Comparison of ENCODE assay signal across 13 mouse cellular contexts in the genomic region with DNA sequence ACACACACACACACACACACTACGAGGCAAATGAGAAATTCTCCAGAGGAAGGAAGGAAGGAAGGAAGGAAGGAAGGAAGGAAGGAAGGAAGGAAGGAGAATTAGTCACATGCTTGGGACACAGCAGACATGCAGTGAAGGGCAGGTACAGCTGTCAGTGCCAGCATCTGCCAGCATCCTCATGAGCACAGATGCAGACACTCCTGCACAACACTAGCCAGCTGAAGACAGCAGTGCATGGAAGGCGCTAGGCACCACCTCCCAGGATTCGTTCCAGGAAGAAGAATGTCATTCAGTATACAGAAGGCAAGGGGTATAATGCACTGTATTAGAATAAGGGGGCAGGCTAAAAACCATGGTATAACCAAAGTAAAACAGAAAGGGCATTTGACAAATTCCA. TPM values are rescaled to one million over a fixed set of nuclear protein-coding genes. Genes with fewer than 3 reads are reported as not detected.
DNase-seq lines count a peak whose midpoint lies in the region; ATAC-seq and TF ChIP-seq lines count a peak whose summit lies in the region.
"Had no signal": no experiment of that assay in that cellular context is flagged by ENCODE, and none has a peak within 500 bp of the region (broad histone marks: within the 10 kb centered on the region; RNA-seq: fewer than 3 reads in every experiment).

No protein-coding gene starts in this region.

- H3K9me3 ChIP-seq in midbrain, embryonic 14.5 days (ENCODE audit: control insufficient read depth, low read length): no peaks in the 10 kb centered on the region
- H3K9me3 ChIP-seq in midbrain, embryonic 11.5 days (ENCODE audit: control insufficient read depth, low read length): no peaks in the 10 kb centered on the region
- H3K9me3 ChIP-seq in hindbrain, embryonic 15.5 days: no peaks in the 10 kb centered on the region
- H3K9me3 ChIP-seq in kidney, embryonic 16.5 days (ENCODE audit: low read length): no peaks in the 10 kb centered on the region

- no peak for TF ChIP-seq CTCF in gastrocnemius, adult 2 months (IDR thresholded peaks at IDR 0.05)

- H3K4me1 ChIP-seq in midbrain, embryonic 14.5 days (ENCODE audit: control insufficient read depth, insufficient read depth, low read length): peaks cover 13% of the 10 kb centered on the region
- no peaks in the 10 kb centered on the region; the same call in 1 of the 2 replicates for H3K4me1 ChIP-seq in midbrain, embryonic 11.5 days (ENCODE audit: control insufficient read depth, insufficient read depth, low read length)
- peaks cover 34% of the 10 kb centered on the region for H3K4me1 ChIP-seq in hindbrain, embryonic 15.5 days (replicated peaks)
- H3K4me1 ChIP-seq in kidney, embryonic 16.5 days (ENCODE audit: insufficient read depth, low read length): peaks cover 18% of the 10 kb centered on the region

- ATAC-seq in midbrain, embryonic 14.5 days (ENCODE audit: low FRiP score, low TSS enrichment): no peak
- ATAC-seq in midbrain, embryonic 11.5 days (ENCODE audit: low FRiP score): no peak
- peak; percentile 38; the same call in 1 of the 2 replicates for ATAC-seq in hindbrain, embryonic 15.5 days (ENCODE audit: low FRiP score, low read depth)
- no peak for ATAC-seq in kidney, embryonic 16.5 days (ENCODE audit: low FRiP score, low TSS enrichment)
- ATAC-seq: activated CD4-positive, CD25-positive, alpha-beta regulatory T cell, adult 4 months had no signal

- no peak for DNase-seq in gastrocnemius, adult 2 months
- DNase-seq in gastrocnemius, postnatal 10 days: no peak
- DNase-seq in midbrain, embryonic 14.5 days: peak; percentile 38
- DNase-seq in midbrain, embryonic 11.5 days (ENCODE audit: low spot score, missing footprints): no peak
- DNase-seq in layer of hippocampus, postnatal 36 days: no peak
- DNase-seq: adrenal gland, postnatal 25 days; cerebellum, adult 9-11 months; heart, adult 11 months; kidney, adult 9 months; lung, embryonic 14.5 days had no signal

- WGBS in midbrain, embryonic 14.5 days: 54% methylated on average over 3 of the region's 3 CpGs
- WGBS in midbrain, embryonic 11.5 days: 85% methylated on average over 3 of the region's 3 CpGs
- 52% methylated on average over 3 of the region's 3 CpGs for WGBS in hindbrain, embryonic 15.5 days
- WGBS in kidney, embryonic 16.5 days: 64% methylated on average over 2 of the region's 3 CpGs

- H3K4me2 ChIP-seq in midbrain, embryonic 14.5 days (ENCODE audit: low read length): no peak overlapping the region
- H3K4me2 ChIP-seq in midbrain, embryonic 11.5 days: no peak overlapping the region
- 0 out of 2 replicates have a peak overlapping the region, but pooled peaks have one; percentile 0 for H3K4me2 ChIP-seq in hindbrain, embryonic 15.5 days
- H3K4me2 ChIP-seq in kidney, embryonic 16.5 days (replicated peaks; ENCODE audit: low read depth, low read length): no peak overlapping the region
- H3K4me2 ChIP-seq: lung, embryonic 14.5 days had no signal

- no peak overlapping the region for H3K4me3 ChIP-seq in gastrocnemius, adult 2 months
- no peak overlapping the region for H3K4me3 ChIP-seq in midbrain, embryonic 14.5 days (replicated peaks; ENCODE audit: low read depth, low read length)
- H3K4me3 ChIP-seq in midbrain, embryonic 11.5 days (ENCODE audit: low read depth, low read length): no peak overlapping the region
- H3K4me3 ChIP-seq in hindbrain, embryonic 15.5 days: no peak overlapping the region
- no peak overlapping the region for H3K4me3 ChIP-seq in kidney, embryonic 16.5 days (ENCODE audit: low read length)

- no peaks in the 10 kb centered on the region for H3K36me3 ChIP-seq in midbrain, embryonic 14.5 days (ENCODE audit: control insufficient read depth, insufficient read depth, low read length)
- no peaks in the 10 kb centered on the region for H3K36me3 ChIP-seq in midbrain, embryonic 11.5 days (ENCODE audit: control insufficient read depth, insufficient read depth, low read length)
- no peaks in the 10 kb centered on the region for H3K36me3 ChIP-seq in hindbrain, embryonic 15.5 days
- no peaks in the 10 kb centered on the region for H3K36me3 ChIP-seq in kidney, embryonic 16.5 days (ENCODE audit: insufficient read depth, low read length)

- no peak overlapping the region; the same call in 1 of the 2 replicates for H3K9ac ChIP-seq in midbrain, embryonic 14.5 days (replicated peaks; ENCODE audit: low read length)
- no peak overlapping the region for H3K9ac ChIP-seq in midbrain, embryonic 11.5 days (ENCODE audit: low read length)
- H3K9ac ChIP-seq in hindbrain, embryonic 15.5 days: no peak overlapping the region
- no peak overlapping the region for H3K9ac ChIP-seq in kidney, embryonic 16.5 days (replicated peaks; ENCODE audit: low read length)
- H3K9ac ChIP-seq: lung, embryonic 14.5 days had no signal

- intact Hi-C loops in gastrocnemius, adult 2 months (cut with DNase I): no loop called here

- H3K27me3 ChIP-seq in midbrain, embryonic 14.5 days (ENCODE audit: control insufficient read depth, insufficient read depth, low read length): no peaks in the 10 kb centered on the region
- no peaks in the 10 kb centered on the region for H3K27me3 ChIP-seq in midbrain, embryonic 11.5 days (ENCODE audit: control insufficient read depth, insufficient read depth, low read length)
- no peaks in the 10 kb centered on the region for H3K27me3 ChIP-seq in hindbrain, embryonic 15.5 days
- H3K27me3 ChIP-seq in kidney, embryonic 16.5 days (ENCODE audit: insufficient read depth, low read length): no peaks in the 10 kb centered on the region

- H3K27ac ChIP-seq in gastrocnemius, adult 2 months: peak overlapping the region; percentile 24; the same call in 1 of the 2 replicates
- H3K27ac ChIP-seq in midbrain, embryonic 14.5 days (replicated peaks; ENCODE audit: low read depth, low read length): peak overlapping the region; percentile 46
- no peak overlapping the region for H3K27ac ChIP-seq in midbrain, embryonic 11.5 days (ENCODE audit: low read depth, low read length)
- peak overlapping the region; percentile 52 for H3K27ac ChIP-seq in hindbrain, embryonic 15.5 days (replicated peaks)
- H3K27ac ChIP-seq in kidney, embryonic 16.5 days (ENCODE audit: low read length): no peak overlapping the region

RNA-seq across cellular contexts. Expression of a gene that starts 24.7 kb away (rescaled TPM):
- total RNA-seq in gastrocnemius, adult 2 months (2021): 10 to 100 TPM in 1 of 2 experiments, 1 to 10 TPM in 1; 9.3 to 16.8 TPM
- 10 to 100 TPM; 15.7 to 20.2 TPM for total RNA-seq in gastrocnemius, postnatal 10 days (2021)
- 42.8 and 44.9 TPM in 2 replicates for polyA plus RNA-seq in midbrain, embryonic 14.5 days (2014; fragmentation: Nextera tagmentation; extraction: Ambion mirVana)
- 13.2 and 17.8 TPM in 2 replicates for polyA plus RNA-seq in midbrain, embryonic 11.5 days (2014; fragmentation: Nextera tagmentation; extraction: Ambion mirVana)
- polyA plus RNA-seq in hindbrain, embryonic 15.5 days (2015; fragmentation: Nextera tagmentation; extraction: Ambion mirVana): 33.9 and 36.0 TPM in 2 replicates
- 9.5 and 14.0 TPM in 2 replicates for polyA plus RNA-seq in kidney, embryonic 16.5 days (2015; fragmentation: Nextera tagmentation; extraction: Ambion mirVana)
- 10 to 100 TPM; 28.7 to 29.9 TPM for total RNA-seq in layer of hippocampus, postnatal 36 days (2021)

Comparison
In these comparisons a context has a peak if more than half of its experiments do, and no peak if none do; other contexts are left out.
1. H3K27ac ChIP-seq: peak in gastrocnemius, adult 2 months (single experiment), midbrain, embryonic 14.5 days (single experiment) and hindbrain, embryonic 15.5 days (single experiment); none in midbrain, embryonic 11.5 days (single experiment) and kidney, embryonic 16.5 days (single experiment).